Mouse (Mus musculus) urinary bladder, postnatal 14 days (tissue): Measurements from ENCODE around the gene Lrrc75b.
A peak's percentile ranks its signal among the peaks of the same experiment; 100 is the strongest.
"Not testable (repeated sequence)": the region's sequence is repeated elsewhere in the genome, so short reads cannot be mapped to it uniquely, and the experiment has no call there.

ENCODE experiments used
- DNase-seq: peaks from one replicate; pipeline ENCODE4 v3.0.0; 2021; ENCODE audit warnings: low spot score

The Lrrc75b gene

DNA sequence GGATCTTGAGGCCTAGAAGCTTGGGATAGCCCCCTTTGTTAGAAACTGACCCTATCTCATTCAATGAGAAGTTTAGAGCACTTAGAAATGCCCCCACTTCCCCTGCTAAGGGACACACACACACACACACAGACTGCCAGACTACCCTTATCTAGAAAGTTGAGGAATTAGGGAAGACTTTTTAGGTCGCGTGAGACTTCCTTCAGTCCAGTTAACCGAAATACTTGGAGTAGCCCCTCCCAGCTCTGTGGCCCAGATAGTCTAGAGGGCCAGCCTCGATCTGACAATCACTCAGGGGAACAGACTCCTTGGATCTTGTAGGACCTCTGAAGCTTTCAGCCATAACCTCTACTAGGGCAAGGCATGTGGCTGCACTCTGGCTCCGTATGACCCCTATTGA lies 7.9 kb upstream of the Lrrc75b start:
- no peak for DNase-seq

DNA sequence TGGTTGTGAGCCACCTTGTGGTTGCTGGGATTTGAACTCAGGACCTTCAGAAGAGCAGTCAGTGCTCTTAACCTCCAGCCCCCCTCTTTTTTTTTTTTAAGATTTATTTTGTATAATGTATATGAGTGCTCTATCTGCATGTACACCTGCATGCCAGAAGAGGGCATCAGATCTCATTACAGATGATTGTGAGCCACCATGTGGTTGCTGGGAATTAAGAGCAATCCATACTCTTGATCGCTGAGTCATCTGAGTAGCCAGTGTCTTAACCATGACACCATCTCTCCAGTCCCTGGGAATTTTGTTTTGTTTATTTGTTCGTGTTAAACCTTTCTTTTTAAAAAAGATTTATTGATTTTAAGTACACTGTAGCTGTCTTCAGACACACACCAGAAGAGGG lies 6.6 kb upstream of the Lrrc75b start:
- DNase-seq, result not testable (repeated sequence)

DNA sequence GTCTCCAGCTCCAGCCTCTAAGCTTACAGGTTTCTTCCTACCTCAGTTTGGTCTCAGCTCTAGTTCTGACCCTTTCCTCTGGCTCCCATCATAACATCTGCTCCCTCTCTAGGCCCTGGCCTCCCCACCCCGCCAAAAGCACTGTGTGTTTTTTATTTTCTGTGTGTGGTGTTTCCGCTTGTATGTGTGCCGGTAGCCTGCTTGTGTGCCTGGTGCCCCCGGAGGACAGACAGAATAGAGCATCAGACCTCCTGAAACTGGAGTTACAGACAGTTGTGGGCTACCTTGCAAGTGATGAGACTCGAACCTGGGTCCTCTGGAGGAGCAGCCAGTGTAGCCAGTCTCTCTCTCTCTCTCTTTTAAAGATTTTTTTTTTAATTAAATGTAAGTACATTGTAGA lies 6.2 kb upstream of the Lrrc75b start:
- DNase-seq, result no peak

DNA sequence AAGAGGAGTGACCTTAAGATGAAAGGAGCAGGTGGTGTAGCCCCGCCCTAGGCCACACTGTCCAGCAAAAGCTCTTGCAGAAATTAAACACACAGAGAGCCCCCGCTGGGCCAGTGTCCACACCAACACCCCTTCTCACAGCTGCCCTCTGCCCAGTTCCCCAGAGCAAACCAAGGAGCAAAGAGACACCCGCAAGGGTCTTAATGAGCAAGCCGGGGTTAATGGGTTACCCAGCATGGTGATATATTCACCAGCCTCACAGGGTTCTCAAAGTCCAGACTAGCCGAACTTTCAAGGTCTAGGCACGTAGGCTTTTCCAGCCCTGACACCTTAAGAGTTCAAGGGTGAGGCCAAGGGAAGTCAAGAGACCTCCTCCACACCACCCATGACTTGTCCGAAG lies 5.8 kb upstream of the Lrrc75b start:
- DNase-seq, result no peak

DNA sequence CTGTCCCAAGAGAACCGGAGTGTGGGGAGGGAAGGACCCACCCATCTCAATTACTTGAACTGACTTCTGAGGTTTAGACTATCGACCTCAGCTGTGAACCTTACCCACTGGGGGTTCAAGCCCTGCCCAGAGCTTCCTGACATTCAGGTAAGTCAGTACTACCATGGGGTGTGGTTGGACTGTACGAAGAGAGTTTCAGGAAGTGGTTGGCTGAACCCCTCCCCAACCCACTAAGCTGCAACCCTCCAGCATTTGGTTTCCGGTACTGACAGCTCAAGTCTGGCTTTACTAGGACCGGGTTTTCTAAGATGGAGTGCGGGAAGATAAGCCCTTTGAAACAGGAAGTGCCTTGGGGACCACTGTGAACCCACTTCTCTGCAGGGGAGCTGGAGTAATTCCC lies 5.3 kb upstream of the Lrrc75b start:
- DNase-seq, result no peak

DNA sequence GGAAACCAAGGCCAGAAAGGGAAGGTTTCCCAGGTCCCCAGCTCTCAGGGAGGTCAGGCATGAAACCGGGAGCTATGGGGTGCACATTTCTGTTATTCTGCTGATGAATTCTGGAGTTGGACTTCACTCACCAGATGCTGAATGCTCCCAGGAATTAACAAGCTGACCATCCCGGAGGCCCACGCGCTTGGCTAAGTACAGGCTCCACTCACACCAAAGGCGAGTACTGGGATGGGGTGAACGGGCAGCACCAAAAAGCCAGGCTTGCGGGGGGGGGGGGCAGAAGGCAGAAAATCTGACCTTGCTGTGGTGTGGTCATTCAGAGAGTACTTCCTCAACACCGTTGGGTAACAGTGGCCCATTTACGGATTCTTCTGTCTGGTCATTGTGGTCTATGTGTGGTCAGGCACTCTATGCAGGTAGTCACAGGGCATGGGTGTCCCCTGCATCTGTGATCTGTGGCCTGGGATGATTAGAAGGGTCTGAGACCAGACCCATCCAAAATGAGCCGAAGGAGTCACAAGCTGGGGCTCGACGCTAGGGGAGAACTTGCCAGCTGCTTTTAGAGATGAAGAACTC lies 4.6 kb upstream of the Lrrc75b start:
- no peak for DNase-seq

DNA sequence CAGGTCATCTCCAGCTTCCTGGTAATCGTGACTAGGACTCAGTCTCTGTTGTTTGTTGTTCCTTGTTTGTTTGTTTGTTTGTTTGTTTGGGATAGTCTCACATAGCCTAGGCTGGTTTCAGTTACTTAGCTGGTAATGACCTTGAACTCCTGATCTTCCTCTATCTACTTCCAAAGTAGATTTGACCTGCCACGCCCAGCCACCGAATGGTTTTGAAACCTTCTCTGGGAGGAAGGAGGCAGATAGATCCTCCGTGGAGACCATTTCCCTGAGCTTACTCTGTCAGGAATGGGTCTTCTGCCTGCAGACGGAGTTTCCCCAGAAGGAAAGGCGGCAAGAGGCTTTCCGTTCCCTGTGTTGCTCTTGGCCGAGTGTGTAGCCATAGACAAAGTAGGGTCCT lies 2.5 kb upstream of the Lrrc75b start:
- DNase-seq, result no peak

DNA sequence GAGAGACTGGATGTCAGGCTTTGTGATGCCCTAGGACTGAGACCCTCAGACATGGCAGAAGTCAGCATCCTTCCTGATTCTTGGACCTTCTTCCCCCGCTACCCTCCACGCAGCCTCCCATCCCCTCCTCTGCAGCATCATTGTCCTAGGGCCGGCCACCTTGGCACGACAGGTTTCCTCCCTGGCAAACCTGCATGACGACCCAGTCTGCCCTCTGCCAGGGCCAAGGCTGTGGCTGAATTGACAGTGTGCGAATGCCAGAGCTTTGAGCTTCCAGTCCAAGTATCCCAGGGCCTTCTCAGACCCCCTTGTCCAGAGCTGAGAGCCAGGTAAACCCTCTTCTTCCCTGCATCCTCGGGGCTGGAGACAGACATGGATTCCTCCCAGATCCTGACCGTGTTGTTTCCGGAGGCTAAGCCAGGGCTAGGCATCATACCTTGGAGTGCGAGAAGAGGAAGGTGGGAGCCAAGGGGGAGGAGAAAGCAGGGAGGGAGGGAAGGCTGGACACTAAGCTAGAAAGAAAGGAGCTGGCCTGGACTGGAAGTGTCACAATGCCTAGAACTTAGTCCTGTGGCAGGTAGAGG lies 1.0 kb upstream of the Lrrc75b start, which contains the start of gene Ggt1:
TSS of gene Ggt1 (plus strand) at position 534 of the 584 bp plus-strand sequence.
- DNase-seq, result no peak

DNA sequence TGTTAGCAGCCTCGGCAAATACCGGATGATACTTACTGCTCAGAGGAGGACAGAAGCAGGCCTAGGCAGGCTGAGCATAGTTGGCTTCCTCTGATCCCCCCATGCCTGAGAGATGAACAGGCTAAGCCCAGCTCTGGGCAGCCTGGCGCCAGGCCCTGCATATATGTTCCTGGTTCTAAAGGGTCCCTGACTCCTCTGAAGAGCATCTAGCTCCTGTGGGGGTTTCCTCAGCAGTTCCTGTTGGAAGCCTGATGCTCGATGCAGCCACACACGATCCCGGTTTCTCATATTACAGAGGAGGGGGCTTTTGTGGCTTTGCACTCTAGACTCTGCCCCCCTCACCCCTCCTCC lies 394 bp upstream of the Lrrc75b start:
- DNase-seq, result no peak

DNA sequence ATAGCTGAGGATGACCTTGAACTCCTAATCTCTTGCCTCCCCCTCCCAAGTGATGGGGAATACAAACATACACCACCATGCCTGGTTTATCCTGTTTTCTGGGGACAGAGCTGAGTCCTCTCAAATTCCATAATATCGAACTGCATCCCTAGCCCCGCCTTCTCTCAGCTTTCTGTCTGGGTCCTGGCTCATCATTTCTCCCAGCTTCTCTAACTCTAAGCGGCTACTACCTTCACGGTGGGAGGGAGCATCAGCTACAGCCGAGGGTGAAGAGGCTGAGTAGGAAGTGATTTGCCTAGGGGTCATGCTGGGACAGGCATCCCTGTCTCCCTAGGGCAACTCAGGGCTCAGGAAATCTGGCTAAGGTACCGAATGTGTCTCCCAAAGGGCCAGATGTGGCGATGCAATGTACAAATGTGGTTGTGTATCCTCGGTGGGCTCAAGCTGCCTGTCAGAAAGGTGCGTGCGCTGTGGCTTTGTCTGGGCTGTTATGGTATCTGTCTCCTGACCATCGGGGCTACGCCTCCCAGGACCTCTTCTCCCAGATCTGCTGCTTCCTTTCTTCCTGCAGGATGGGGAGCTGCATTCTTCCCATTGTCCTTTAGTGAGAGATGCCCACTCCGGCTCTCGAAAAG lies 972 bp downstream of the Lrrc75b start:
- no peak for DNase-seq

DNA sequence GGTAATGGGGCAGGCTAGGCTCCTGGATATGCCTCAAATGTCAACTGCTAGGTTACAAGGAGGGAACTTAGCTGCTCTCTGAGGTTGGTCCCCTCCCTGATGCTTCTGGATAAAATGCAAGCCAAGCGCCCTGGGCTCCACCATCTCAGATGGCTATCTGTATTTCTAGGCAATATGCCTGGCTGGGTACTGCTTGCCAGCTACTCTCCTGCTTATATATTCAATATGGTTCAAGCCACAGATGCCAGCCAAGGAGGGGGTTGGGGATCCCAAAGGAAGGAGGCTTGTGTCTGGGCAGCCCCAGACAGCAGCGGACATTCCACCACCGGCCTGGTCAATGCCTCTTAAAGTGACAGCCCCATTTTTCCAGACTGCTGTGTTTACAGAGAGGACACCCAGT lies 1.6 kb downstream of the Lrrc75b start:
- DNase-seq, result peak; percentile 57

DNA sequence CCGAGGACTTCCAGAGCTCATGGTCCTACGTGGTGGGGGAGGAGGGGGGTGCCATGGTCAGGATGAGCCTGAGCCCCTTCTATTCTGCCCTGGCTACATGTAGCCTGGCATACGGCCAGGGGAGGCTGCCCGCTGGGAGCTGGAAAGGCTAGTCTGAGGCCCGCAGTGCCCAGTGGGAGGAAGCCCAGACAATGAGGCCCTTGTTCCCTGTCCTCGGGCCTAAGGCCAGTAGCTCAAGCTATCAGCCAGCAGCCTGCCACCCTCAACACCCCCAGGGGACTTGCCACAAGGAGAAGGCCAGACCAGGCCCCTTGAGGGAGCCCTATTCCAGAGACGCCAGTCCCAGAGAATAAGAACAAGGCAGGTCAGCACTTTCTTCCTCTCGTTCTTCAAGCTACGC lies 4.1 kb downstream of the Lrrc75b start:
- DNase-seq, result peak; percentile 47

DNA sequence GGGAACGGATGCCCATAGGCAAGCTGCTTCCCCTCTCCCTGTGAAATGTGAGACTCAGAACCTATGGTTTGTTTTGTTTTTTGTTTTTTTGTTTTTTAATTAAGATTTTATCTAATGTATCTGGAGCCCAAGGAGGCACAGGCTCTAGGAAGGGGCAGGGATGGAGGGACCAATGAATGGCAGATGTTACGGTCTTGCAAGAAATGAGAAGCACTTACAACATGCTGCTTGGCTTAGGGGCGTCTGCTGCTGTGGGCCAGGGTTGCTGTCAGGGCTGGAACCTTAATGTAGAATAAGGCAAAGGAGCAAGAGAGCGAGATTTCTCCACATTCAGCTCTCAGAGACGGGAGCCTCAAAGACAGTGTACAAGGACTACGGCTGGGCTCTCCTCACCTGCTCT lies 4.6 kb downstream of the Lrrc75b start:
- no peak for DNase-seq

DNA sequence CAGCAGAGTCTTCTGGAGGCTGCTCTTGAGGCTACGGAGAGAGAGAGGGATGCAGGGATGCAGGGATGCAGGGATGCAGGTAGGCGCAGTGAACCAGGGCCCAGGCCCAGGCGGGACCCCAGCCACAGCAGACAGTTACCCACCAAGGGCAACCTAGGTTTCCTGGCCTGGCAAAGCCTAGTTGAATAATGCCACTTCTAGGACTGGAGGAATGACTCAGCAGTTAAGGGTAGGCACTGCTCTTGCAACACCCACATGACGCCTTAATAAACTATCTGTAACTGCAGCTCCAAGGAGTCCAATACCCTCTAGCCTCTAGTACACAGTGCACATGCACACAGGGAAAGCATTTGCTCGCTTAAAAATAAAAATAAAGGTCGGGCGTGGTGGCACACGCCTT lies 6.0 kb downstream of the Lrrc75b start:
- no peak for DNase-seq

DNA sequence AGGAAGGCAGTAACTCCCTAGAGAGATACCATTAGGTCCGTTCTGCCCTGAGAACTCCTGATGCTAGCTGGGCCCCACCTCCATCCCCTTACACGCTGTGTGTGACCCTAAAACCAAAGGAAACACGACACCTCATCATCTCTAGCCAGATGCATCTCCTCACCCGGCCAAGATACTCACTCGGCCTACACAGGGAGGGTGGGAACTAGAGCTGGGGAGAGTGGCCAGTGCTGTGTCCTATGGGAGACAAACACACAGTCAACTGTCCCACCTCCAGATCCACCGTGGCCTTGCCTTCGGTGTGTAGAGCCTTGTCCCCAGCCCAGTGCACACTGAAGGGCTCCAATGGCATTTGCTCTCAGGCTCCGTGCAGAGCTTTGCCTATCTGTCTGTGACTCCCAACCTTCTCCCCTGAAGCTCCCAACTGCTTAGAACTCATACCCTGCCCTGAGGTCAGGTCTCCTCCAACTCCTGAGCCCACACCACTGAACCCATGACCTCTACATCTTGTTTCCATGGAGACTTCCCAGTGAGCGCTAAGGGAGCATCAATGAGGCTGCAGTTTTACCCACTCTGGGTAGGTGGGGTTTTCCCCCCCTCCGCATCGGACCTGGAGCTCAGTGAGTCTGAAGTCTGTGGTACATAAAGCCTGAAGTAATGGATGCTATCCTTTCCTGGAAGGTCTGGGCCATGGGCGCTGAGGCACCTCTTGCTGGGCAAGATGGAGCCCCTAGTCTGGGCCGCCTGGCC lies 7.3 kb downstream of the Lrrc75b start:
- DNase-seq, result no peak

DNA sequence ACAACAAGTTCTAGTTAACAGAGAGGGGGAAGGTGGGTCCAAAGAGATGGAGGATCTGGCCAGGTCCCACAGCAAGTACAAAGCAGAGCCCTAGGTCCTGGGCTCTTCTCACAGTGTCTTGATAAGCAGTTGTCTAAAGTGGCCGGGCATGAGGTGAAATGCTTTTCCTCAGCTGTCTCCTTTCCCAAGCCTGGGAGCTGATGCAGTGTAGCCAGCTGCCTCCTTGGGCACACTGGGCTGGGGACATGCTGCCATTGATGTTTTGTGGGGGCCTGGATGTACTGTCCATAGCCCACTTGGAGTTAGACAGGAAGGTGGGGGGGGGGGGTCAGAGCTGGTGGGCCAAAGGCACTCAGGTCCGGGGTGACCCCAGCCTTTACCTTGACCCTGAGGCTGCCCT lies 8.0 kb downstream of the Lrrc75b start:
- no peak for DNase-seq

DNA sequence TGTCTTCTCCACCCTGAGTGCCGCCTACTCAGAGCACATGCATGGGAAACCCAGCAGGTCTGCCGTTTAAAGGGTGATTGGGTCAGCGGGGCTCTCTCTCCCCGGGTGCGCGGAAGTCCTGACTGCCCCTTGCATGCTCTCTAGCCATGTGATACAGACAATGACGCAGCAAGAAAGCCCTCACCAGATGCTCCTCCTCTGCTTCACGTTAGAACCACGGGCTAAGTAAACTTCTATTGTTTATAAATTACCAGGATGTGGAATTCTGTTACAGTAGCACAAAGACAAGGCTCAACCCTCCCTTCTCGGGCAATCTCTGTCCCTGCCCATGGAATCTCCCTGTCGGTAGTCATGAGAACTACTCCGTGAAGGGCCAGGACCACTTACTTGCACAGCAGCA lies 9.0 kb downstream of the Lrrc75b start:
- no peak for DNase-seq

DNA sequence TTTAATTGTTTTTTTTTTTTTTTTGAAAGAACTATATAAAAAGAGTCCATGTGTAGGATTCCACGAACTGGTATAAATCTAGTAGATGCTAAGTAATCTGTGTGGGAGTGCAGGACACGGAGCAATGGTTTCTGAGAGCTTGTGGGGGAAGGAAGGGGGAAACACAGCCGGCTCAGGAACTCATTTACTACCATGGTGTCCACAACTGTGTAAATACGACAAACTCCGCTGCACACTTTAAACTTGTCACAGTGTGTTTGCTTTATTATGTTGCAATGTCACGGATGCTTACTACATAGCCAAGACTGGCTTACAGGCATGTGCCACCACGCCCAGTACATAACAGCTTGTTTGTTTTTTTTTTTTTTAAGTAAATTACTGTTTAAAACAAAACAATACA lies 10.2 kb downstream of the Lrrc75b start:
- DNase-seq, result no peak

DNA sequence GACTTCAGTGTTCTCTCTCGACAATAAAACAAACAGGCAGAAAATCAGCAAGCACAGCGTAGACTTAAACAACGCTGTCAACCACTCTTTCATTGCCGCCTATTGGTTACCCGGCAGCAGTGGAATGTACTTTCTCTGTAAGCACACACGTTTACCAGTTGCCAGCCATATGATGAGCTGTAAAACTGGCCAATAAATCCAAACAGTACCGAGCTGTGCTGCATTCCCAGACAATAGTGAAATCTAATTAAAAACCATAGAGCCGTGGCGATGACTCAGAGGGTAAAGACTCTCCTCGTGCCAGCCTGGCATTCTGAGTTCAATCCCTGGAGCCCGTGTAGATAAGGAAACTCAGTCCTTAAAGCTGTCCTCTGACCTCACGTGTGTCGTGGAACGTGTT lies 11.6 kb downstream of the Lrrc75b start:
- no peak for DNase-seq

DNA sequence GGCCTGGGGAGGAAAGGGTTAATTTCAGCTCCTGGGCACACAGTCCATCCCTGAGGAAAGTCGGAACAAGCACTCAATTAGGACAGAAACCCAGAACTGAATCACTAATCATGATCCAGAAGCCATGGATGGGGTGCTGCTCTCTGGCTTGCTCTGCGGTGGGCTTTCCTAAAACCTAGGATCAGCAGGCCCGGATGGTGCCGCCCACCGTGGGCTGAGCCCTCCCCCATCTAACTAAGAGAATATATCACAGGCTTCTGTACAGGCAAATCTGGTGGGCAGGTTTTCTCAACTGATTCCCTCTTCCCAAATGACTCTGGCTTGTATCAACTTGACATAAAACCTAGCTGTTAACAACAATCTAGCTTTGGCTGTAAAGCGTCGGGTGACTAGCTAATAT lies 12.2 kb downstream of the Lrrc75b start:
- DNase-seq, result no peak

DNA sequence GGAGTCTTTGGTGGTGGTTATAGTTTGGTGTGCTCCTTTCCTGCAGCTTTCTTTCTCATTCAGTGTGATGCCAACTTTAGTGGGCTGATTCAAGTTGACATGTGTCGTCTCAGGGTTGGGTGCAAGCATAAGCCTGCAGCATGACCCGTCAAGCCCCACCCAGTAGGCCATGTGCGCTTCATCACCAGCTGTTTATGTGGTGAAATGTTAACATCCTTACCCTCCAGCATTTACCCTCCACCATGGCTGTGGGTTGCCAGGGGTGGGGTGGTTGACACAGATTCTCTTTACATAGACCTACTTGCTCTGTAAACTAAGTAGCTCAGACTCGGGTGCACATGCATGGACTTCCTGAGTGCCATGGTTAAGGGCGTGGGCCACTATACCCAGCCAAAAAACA lies 24.0 kb downstream of the Lrrc75b start:
- no peak for DNase-seq

DNA sequence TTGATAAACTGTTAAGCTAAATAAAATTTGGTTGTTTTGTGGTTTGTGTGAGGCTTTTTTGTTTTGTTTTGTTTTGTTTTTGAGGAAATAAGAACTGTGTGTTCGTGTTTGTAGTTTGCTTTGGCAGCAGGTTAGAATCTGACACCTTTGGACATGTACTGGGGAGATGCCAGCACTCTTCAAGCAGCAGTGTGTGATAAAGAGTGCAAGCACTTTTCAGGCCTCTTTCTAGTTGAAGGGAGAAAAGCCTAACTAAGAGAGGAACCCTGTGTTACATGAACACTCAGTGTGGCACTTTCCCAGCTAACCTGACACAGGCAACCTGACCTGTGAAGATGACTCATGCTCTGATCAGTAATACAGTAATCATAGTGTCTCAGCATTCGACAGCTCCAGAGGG lies 24.7 kb downstream of the Lrrc75b start:
- DNase-seq, result no peak

DNA sequence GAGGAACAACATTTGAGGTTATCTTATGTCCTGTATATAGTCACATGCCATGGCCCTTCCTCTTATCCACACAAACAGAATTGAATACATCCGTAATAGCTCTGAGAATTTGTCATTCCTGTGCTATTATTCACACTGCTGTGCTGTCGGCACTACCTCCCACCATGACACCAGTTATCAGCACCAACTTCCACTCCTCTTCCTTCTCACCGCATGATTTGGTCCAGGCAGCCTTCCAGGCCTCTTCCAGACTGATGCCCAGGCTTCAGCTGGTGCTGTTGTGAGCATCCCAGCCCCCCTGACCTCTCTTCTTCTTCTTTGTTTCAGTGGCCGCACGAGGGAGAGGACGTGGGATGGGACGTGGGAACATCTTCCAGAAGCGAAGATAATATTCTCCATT lies 25.2 kb downstream of the Lrrc75b start:
- DNase-seq, result no peak
